Mouse (Mus musculus) C2C12 (cell line): ENCODE results near the gene 4930438A08Rik.

ENCODE experiments used
- CEBPB ChIP-seq: IDR thresholded peaks from one replicate; pipeline ENCODE4 v1.6.1; 2011; ENCODE audit warnings: low read depth, mild to moderate bottlenecking, control low read depth, moderate library complexity
- CTCF ChIP-seq: IDR thresholded peaks from one replicate; pipeline ENCODE4 v1.5.1; 2011; ENCODE audit not compliant: control insufficient read depth, insufficient read depth, insufficient read length
- MAX ChIP-seq: IDR thresholded peaks from one replicate; pipeline ENCODE4 v1.6.1; 2011; ENCODE audit warnings: mild to moderate bottlenecking, control low read depth
- MYOG ChIP-seq: IDR thresholded peaks from one replicate; pipeline ENCODE4 v1.6.1; 2011; ENCODE audit not compliant: control insufficient read depth, insufficient read length; ENCODE audit errors: extremely low read depth
- USF1 ChIP-seq: IDR thresholded peaks from one replicate; pipeline ENCODE4 v1.6.1; 2011; ENCODE audit warnings: low read depth, mild to moderate bottlenecking, control low read depth, moderate library complexity

DNA sequence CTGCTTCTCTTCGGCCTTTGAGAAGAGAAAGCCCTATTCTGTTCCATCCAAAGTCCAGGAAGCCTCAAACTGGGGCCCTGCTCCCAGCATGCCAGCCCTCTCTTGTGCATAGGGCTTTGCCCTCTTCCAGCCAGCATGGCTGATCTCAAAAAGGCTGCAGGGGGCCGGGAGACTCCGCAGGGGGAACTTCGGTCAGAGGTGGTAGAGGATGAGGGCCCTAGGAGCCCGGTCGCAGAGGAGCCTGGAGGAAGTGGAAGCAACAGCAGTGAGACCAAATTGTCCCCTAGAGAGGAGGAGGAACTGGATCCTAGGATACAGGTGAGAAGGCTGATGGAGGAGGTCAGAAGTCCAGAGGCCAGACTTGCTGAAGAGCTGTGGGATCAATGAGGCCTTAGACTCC, 56.9 kb downstream of the 4930438A08Rik start:
- no peak for TF ChIP-seq CTCF
- no peak for TF ChIP-seq MYOG
- no peak for TF ChIP-seq MAX
- TF ChIP-seq CEBPB: no peak
- TF ChIP-seq USF1: no peak
